Mouse (Mus musculus) retina, embryonic 14.5 days (tissue): Measurements from ENCODE around the gene Ltbp4.

ENCODE experiments used
- DNase-seq: peaks from one replicate; pipeline ENCODE4 v3.0.0-alpha.2; 2015; ENCODE audit warnings: low spot score

The Ltbp4 gene

GRCm38 (mm10) chr7:27258205-27258899 lies 79.1 kb downstream of the Ltbp4 start, which contains the start of gene Numbl:
Numbl (plus strand) TSS chr7:27258433.
- peak; percentile 95 for DNase-seq

- peak; percentile 63 for DNase-seq
Observed at GRCm38 (mm10) chr7:27257852-27258204, 79.7 kb downstream of the Ltbp4 start.

GRCm38 (mm10) chr7:27257046-27257851 lies 80.2 kb downstream of the Ltbp4 start:
- peak; percentile 72 for DNase-seq

- DNase-seq, result no peak
Observed at GRCm38 (mm10) chr7:27255721-27256120, 81.8 kb downstream of the Ltbp4 start.
